Mouse (Mus musculus): ENCODE results near the gene Dot1l.

- TF ChIP-seq CTCF (IDR thresholded peaks at IDR 0.05; ENCODE audit: borderline replicate concordance, insufficient read depth, low read length) (no peak), POLR2A (IDR thresholded peaks at IDR 0.05; ENCODE audit: low read depth, low read length) (no peak)
Measured at GRCm38 (mm10) chr10:80843087-80843930, 88.3 kb downstream of the Dot1l start.

Data from embryonic fibroblast, embryonic 13.5 days (primary cell).